8 mouse cellular contexts compared by ENCODE assay signal in genomic region chr7:110768001-110768400, GRCm38 (mm10). TPM values are rescaled to one million over a fixed set of nuclear protein-coding genes. Genes with fewer than 3 reads are reported as not detected.
DNase-seq lines count a peak whose midpoint lies in the region; ATAC-seq lines count a peak whose summit lies in the region.

Gene Ampd3, plus strand, starts transcription at chr7:110768206.

- no peaks in the 10 kb centered on the region for H3K36me3 ChIP-seq in forebrain, embryonic 14.5 days (ENCODE audit: control insufficient read depth, insufficient read depth, low read length)
- no peaks in the 10 kb centered on the region for H3K36me3 ChIP-seq in limb, embryonic 11.5 days (ENCODE audit: control insufficient read depth, insufficient read depth, low read length)
- no peaks in the 10 kb centered on the region for H3K36me3 ChIP-seq in neural tube, embryonic 13.5 days

- peak within 1 kb of the TSS; percentile 71 for H3K9ac ChIP-seq in forebrain, embryonic 14.5 days (ENCODE audit: low read length)
- H3K9ac ChIP-seq in limb, embryonic 11.5 days (ENCODE audit: low read length): peak within 1 kb of the TSS; percentile 60
- H3K9ac ChIP-seq in neural tube, embryonic 13.5 days: peak within 1 kb of the TSS; percentile 85

- WGBS in forebrain, embryonic 14.5 days: 17% methylated on average over 16 of the region's 16 CpGs
- 11% methylated on average over 16 of the region's 16 CpGs for WGBS in limb, embryonic 11.5 days
- 11% methylated on average over 16 of the region's 16 CpGs for WGBS in neural tube, embryonic 13.5 days

- peaks cover 16% of the 10 kb centered on the region for H3K27me3 ChIP-seq in forebrain, embryonic 14.5 days (replicated peaks; ENCODE audit: control insufficient read depth, insufficient read depth, low read length)
- peaks cover 9% of the 10 kb centered on the region for H3K27me3 ChIP-seq in limb, embryonic 11.5 days (ENCODE audit: control insufficient read depth, insufficient read depth, low read length)
- peaks cover 24% of the 10 kb centered on the region for H3K27me3 ChIP-seq in neural tube, embryonic 13.5 days

- ATAC-seq in forebrain, embryonic 14.5 days: no peak
- no peak for ATAC-seq in limb, embryonic 11.5 days (ENCODE audit: insufficient number of reproducible peaks, low FRiP score, low TSS enrichment, low read depth)
- peak; percentile 45; the same call in 1 of the 2 replicates for ATAC-seq in neural tube, embryonic 13.5 days (ENCODE audit: low read depth)

- H3K27ac ChIP-seq in forebrain, embryonic 14.5 days (ENCODE audit: low read depth, low read length): no peak within 1 kb of the TSS
- H3K27ac ChIP-seq in limb, embryonic 11.5 days (replicated peaks; ENCODE audit: low read depth, low read length): no peak within 1 kb of the TSS
- 0 out of 2 replicates have a peak within 1 kb of the TSS, but pooled peaks have one; percentile 13 for H3K27ac ChIP-seq in neural tube, embryonic 13.5 days (replicated peaks)

- no peaks in the 10 kb centered on the region for H3K4me1 ChIP-seq in forebrain, embryonic 14.5 days (ENCODE audit: control insufficient read depth, insufficient read depth, low read length)
- 0 out of 2 replicates have a peak, but pooled peaks cover 4% of the 10 kb centered on the region for H3K4me1 ChIP-seq in limb, embryonic 11.5 days (ENCODE audit: control insufficient read depth, insufficient read depth, low read length)
- peaks cover 14% of the 10 kb centered on the region for H3K4me1 ChIP-seq in neural tube, embryonic 13.5 days (replicated peaks)

- H3K9me3 ChIP-seq in forebrain, embryonic 14.5 days (replicated peaks; ENCODE audit: control insufficient read depth, low read length): no peaks in the 10 kb centered on the region
- H3K9me3 ChIP-seq in limb, embryonic 11.5 days (ENCODE audit: control insufficient read depth, low read length): no peaks in the 10 kb centered on the region
- H3K9me3 ChIP-seq in neural tube, embryonic 13.5 days: no peaks in the 10 kb centered on the region

- peak within 1 kb of the TSS; percentile 52 for H3K4me3 ChIP-seq in forebrain, embryonic 14.5 days (ENCODE audit: low read depth, low read length)
- peak within 1 kb of the TSS; percentile 49 for H3K4me3 ChIP-seq in limb, embryonic 11.5 days (ENCODE audit: low read depth, low read length)
- peak within 1 kb of the TSS; percentile 58 for H3K4me3 ChIP-seq in neural tube, embryonic 13.5 days

- H3K4me2 ChIP-seq in forebrain, embryonic 14.5 days (ENCODE audit: low read length): peak within 1 kb of the TSS; percentile 89
- peak within 1 kb of the TSS; percentile 96 for H3K4me2 ChIP-seq in limb, embryonic 11.5 days (ENCODE audit: low read depth, severe bottlenecking)
- peak within 1 kb of the TSS; percentile 91 for H3K4me2 ChIP-seq in neural tube, embryonic 13.5 days

- DNase-seq in cerebellum, adult 18-20 months: peak; percentile 31 to 53
- no peak for DNase-seq in cerebellum, postnatal 4 days (ENCODE audit: low spot score in 2 of 2)
- no peak for DNase-seq in adrenal gland, adult 8-10 months
- no peak for DNase-seq in forebrain, embryonic 14.5 days (ENCODE audit: low spot score)
- peak; percentile 4 for DNase-seq in induced T-regulatory cell, adult 2 months (ENCODE audit: low read depth)
- DNase-seq in limb, embryonic 11.5 days (ENCODE audit: low spot score): no peak
- DNase-seq in retina, embryonic 14.5 days (ENCODE audit: low spot score): no peak

RNA-seq across cellular contexts. Expression of gene Ampd3, which starts in this region (rescaled TPM):
- 10 to 100 TPM; 17.8 to 53.3 (median 39.2) TPM for total RNA-seq in adrenal gland, adult 8-10 months (2022)
- 3.6 and 4.9 TPM in 2 replicates for polyA plus RNA-seq in forebrain, embryonic 14.5 days (2014; fragmentation: Nextera tagmentation; extraction: Ambion mirVana)
- 1.1 and 1.8 TPM in 2 replicates for polyA plus RNA-seq in limb, embryonic 11.5 days (2014; fragmentation: Nextera tagmentation; extraction: Ambion mirVana)
- 5.2 and 5.4 TPM in 2 replicates for polyA plus RNA-seq in neural tube, embryonic 13.5 days (2015; fragmentation: Nextera tagmentation; extraction: Ambion mirVana)

Comparison
In these comparisons a context has a peak if more than half of its experiments do, and no peak if none do; other contexts are left out.
1. DNase-seq: peak in cerebellum, adult 18-20 months (2 of 2) and induced T-regulatory cell, adult 2 months (single experiment); none in cerebellum, postnatal 4 days (0 of 2), adrenal gland, adult 8-10 months (single experiment), forebrain, embryonic 14.5 days (single experiment), limb, embryonic 11.5 days (single experiment) and retina, embryonic 14.5 days (single experiment).
2. Peak in every context shown above with its lines, with median percentiles within 50 percentile points of each other: H3K4me2 ChIP-seq, H3K4me3 ChIP-seq and H3K9ac ChIP-seq.